Mouse (Mus musculus) cerebellum, postnatal 4 days (tissue): Measurements from ENCODE around the gene Cpd.

Source experiments
- DNase-seq, 2 experiments: peaks; one replicate each; pipeline ENCODE4 v3.0.0; 2022; ENCODE audit warnings: low spot score in 2 of 2, mixed read lengths in 1 of 2

Cpd gene

DNA sequence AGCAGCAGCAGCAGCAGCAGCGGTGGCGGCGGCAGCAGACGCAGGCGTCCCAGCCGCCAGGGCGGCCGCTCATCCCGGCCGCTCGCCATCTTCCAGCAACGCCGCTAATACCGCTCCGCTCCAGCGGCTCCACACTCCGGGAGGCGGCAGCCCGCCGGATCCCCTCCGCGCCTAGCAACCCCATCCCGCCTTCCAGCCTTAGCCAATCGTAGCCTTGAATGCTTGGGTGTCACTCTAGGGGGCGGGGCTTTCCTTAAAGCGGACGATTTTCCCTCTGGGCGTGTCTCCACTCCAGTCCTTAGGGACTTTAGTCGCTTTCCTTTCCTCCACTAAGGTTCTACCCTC, at the start of gene Cpd:
TSS of gene Cpd (minus strand) at position 141 of the 345 bp plus-strand sequence.
- peak; percentile 88 to 93 for DNase-seq

DNA sequence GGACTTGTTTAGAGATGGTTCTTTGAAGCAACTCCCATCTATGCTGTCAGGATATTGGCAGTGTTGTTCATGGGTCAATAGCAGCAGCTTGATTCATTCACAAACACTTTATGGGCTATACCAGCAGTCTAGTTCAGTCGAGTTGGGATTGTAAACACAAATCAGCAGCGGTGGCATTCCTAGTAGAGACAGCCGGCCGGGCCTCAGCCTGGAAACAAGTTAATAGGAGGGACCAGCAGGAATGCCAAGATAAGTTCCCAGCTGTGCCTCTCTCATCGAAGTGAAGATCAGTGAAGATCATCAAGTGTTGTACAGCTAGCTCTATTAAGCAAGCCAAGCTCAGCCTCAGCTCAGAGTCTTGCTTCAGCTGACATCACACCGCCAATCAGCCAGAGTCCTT, 49.5 kb upstream of the Cpd start:
- no peak for DNase-seq

DNA sequence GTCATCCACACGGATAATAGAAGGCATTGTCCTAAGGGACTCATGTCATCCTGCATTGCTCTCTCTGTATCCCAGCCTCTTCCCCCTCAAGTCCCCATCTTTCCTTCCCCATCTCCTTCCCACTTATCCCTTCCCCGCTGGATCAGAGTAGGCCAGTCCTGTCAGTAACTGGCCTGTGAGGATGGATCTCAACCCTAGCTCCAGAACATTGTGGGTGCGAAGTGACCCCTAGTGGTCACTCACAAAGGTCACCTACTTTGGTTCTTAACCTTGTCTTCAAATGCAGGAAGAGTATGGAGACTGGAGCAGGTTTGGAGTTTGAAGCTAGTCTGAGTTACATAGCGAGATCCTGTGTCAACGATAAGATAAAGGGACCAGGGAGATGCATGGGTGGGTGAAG, 47.4 kb upstream of the Cpd start:
- peak in 1 of 2 experiments; percentile 51 for DNase-seq

DNA sequence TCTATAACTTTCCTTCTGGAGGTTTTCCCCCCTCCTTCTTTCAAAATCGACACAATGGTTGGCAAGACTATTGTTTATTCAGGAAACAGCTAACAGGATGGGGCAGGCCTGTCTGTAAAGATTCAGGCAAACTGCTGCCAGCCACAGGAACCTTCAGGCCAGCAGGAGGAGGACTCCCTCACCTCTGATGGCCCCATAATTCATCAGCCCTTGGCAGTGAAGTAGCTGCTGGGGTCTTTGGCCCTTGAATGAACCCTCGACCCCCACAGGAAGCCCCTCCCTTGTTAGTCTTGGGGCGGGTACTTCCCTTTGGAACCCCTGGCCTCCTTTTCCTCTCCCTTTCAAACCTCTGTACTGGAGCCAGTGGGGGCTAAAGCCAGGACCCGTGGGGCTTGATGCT, 46.8 kb upstream of the Cpd start:
- DNase-seq = no peak

DNA sequence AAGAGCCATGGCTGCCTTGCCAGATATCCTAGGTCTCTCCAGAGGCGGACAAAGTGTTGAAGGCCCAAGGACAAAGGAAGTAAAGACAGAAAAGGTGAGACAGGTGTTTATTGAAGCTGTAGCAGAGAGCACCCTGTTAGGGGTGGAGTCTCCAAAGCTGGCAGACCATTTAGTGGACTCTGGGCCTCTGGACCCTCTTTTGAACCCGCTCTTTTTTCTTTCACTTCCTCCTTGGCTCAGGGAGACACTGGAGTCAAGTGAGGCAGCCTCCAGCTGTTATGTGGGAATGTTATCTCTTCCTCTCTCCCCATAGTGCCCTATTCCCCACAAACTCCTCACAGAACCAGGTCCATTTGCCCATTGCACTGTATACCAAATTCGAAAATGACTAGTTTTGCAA, 46.2 kb upstream of the Cpd start:
- DNase-seq = no peak

DNA sequence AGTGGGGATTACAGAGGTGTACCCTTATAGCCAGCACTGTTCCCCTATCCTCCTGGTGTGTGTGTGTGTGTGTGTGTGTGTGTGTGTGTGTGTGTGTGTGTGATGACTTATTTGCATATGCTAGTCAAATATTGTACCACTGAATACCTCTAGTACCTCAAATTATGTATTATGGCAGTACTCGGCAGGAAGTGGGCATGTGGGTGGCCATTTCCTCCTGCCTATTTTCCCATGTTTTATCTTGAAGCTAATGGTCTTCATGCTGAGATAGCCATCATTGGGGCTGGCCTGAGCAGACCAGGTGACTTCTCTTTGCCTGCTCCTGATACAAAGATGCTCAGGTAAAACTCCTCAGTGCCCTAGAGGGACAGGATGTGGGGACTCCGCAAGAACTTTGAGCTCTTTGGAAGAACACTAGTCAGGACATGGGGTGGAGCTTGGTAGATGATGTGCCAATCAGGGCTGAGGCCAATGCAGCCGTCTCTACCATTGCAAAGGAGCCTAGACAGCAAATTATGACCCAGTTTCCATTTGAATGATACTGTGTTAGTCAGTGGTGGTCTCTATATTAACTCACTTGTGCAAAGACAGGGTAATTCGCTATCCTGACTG, 45.0 kb upstream of the Cpd start:
- DNase-seq = no peak

DNA sequence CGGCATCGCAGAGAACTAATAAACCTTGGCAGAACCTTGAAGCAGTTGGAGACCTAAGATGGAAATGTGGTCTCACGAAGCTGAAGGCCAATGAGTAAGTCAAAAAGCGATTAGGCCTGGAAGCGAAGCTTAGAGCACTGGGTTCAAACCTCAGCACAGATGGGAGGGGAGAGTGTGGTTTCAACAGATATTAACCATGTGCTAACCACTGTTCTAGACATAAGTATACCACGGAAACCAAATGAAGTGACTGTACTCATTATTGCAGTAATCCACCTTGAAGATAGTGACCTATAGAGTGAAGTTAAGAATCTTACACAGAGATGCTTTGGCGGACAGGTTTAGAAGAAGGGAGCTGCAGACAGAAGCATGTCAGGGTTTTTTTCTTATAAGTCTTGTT, 44.4 kb upstream of the Cpd start:
- DNase-seq = no peak

DNA sequence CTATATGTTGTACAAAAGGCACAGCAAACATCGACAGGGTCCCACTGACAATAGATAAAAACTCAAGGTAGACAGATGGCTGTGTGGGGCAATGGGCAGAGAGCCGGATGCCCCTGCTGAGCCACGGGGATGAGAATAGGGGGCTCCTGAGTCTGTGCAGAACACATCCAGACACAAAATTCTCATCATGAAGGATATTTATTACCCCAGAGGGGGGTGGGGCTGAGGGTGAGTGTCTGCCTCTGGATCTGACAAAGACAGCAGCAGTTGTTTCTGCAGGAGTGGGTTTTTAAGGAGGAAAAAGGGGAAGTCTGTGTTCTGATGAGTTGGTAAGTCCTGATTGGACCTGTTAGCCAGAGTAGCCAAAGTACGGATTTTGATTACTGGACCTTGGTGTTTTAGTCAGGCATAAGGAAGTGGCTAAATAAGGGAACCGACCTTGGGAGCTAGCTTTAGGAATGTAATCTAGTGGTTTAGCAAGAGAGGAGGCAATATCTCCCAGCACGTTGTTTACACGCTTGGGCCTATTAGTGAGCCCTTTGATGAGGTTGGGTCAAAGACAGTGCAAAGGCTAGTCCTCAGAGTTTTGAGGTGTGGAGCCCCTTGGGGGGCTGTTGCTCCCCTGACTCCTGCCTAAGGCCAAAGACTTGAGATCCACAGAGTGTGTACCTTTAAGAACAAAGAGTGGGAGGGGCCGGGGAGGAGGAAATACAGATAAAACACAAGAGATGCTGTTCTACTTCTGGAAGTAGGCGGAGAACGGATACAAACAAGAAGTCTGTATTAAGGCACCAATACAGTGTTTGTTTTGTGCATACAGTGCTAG, 42.7 kb upstream of the Cpd start:
- DNase-seq = no peak

DNA sequence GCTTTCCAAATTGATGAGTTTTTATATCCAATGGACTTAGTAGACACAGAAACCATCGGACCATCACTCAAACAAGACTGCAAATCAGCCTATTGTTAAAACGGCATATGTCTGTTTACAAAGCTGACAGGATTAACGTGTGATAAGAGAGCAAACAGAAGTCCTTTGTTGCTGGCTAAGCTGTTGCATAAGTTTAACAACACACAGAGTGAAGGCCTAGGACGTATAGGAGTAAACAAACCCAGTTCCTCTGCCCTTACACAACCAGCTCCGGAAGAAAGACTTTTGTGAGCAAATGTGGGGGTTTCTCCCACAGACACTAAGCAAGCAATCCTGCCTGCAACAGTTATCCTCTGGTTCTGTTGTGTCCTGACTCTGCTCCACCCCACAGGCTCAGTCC, 37.6 kb upstream of the Cpd start:
- DNase-seq = no peak

DNA sequence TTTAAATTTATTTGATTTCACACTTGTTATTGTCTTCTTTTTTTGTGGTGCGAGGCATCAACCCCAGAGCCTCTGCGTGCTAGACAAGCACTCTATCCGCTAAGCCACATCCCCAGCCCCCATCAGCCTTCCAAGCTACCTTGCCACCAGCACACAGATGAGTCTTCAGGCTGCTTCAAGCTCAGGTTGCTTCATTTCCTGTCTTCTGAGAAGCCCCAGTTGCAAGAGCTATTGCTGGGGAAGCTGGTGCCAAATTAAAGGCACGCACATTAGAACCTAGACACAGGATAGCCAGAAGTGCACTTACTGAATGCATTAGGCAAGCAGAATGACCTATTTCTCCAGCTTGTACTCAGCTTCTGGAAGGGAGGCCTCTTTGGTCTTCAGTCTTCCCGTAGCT, 33.0 kb upstream of the Cpd start:
- no peak for DNase-seq

DNA sequence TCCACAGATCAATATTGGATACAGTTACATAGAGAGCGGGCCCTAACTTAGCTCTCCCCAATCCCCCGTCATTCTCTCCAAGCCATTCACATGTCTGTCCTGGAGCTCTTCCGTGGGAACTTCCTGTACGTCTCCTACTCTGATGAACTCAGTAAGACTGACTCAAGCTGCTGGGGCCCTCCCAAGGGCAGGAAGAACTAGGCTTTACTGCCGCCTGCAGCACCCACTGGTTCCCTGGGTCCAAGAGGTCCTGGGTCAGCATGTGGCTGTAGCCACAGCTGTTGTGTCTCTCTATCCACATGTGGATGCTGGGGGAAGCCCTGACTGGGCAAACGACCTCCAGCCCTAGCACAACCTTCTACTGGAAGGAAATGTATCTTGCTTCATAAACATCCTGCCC, 27.9 kb upstream of the Cpd start:
- no peak for DNase-seq

DNA sequence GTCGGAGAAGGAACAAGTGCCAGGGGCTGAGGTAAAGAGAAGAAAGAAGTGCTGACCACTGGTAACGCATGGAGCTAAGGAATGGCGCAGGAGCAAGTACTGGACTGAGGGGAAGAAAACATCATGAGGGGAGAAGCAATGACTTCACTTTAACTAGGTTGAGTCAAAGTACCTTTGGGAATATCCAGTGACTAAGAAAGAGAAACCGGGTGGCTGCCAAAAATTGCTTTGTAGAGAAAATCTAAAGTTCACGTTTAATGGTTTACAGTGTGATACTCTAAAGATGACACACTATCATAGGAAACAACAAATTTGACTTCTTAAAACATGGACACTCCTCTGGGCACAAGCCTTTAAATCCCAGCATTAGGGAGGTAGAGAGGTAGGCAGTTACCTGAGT, 27.0 kb upstream of the Cpd start:
- no peak for DNase-seq

DNA sequence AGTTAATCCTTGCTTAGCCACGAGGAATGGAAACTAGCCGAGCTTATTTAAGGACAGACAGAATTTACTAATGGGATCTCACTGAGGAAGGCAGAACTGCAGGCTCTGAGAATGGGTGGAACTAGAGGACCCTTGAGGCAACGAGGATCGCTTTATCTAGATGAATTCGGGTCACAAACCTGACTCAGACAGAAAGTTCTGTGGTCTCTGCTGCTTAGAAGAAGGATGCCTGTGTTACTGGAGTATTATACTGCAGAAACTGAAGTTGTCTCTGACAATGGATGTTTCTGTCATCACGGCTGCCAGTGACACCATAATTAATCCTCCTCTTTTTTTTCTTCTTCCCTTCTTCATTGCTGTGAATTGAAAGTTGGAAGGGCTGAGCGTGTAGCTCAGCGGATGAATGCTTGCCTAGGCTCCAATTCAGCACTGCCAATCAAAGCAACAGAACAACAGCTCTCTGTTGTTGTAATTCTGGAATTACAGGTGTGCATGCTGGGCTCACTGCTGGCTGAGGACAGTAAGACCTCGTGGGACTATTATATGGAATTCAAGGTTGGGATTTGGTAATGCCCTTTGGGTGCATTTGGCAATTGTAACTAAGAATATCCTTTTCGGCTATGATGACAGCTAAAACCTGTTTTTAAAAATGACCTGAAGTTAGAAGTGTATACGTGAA, 25.9 kb upstream of the Cpd start:
- no peak for DNase-seq

DNA sequence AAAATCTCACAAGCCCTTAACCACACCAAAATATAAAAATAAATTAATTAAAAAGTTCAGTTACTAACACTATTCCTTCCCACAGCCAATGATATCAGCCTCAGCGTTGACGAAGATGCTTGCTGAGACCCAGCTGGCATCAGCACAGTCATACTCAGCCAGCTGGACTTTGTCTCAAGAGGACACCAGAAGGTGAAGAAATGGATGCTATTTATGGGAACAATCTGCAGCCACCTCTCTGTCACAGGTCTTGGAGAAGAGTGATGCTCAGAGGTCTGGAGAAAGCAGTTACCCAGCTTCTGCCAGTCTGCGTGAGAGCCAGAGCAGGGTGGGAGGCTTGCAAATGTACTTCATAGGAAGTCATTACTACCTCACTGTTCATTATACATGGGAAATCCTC, 14.4 kb upstream of the Cpd start:
- DNase-seq = no peak

DNA sequence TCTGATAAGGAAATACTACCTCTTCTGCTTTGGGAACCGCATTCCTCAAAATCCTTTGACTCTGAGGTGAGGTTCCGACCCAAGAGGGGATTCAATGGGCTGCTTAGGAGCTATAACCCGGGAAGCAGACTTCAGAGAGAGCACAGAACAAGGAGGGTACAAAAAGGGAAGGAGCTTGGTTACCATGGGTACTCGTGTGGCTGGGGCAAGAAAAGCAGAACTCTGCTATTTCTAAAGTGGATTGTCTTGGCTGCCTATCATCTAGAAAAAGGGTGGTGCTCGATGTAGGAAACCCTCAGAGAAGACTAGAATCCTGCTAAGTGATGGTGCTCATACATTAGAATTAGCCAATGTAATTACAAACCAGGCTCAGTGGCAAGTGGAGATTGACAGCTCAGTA, 12.4 kb upstream of the Cpd start:
- no peak for DNase-seq

DNA sequence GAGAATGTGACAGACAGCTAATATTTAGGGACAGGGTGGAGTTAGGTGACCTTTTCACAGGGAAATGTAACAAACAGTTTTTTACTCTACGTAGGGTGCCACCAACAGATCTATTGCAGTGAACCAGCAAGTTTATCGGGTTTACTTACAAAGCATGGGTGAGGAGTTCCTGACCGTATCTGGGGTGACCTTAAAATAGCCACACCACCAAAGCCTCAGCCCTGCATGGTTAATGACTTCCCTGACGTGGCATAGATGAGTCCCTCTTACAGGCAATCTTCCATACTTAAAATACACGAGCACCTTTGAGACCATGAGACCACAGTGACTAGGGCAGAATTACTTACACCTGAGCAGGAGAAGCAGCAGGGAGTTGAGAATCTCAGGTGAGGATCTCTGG, 12.0 kb upstream of the Cpd start:
- DNase-seq = no peak

DNA sequence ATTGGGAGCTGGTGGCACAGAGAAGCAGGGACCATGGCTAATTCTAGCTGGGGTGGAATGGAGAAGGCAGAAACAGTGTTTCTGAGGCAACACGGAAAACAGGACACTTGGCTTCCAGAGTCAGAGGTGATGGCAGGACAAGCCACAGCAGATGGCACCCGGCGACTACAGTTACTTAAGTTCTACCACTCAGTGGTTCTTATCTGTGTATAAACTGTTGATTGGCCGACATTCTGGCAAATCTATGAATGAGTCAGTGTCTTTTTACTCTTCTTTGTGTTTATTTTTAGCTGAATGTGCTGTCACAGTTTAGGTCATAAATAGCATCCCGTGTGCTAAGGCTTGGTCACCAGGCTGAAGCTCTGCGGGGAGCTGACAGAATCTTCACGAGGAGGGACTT, 10.3 kb upstream of the Cpd start:
- no peak for DNase-seq

DNA sequence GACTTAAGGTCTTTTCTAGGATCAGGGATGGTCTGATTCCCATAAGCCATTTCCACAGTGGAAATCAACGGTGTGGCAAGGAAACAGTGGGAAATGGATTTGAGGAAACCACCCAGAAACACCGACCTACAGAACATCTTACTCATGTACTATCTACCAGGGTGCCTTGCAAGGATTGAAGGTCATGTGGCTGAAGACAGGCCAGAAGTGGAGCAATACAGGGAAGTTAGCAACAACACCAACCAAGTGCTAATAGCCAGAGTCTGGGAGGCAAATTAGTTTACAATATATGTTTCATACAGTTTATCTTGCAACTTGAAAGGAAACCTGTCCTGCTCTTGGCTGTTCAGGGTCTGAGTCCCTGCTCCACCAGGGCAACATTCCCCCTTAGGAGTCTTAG, 9.8 kb upstream of the Cpd start:
- DNase-seq = no peak

DNA sequence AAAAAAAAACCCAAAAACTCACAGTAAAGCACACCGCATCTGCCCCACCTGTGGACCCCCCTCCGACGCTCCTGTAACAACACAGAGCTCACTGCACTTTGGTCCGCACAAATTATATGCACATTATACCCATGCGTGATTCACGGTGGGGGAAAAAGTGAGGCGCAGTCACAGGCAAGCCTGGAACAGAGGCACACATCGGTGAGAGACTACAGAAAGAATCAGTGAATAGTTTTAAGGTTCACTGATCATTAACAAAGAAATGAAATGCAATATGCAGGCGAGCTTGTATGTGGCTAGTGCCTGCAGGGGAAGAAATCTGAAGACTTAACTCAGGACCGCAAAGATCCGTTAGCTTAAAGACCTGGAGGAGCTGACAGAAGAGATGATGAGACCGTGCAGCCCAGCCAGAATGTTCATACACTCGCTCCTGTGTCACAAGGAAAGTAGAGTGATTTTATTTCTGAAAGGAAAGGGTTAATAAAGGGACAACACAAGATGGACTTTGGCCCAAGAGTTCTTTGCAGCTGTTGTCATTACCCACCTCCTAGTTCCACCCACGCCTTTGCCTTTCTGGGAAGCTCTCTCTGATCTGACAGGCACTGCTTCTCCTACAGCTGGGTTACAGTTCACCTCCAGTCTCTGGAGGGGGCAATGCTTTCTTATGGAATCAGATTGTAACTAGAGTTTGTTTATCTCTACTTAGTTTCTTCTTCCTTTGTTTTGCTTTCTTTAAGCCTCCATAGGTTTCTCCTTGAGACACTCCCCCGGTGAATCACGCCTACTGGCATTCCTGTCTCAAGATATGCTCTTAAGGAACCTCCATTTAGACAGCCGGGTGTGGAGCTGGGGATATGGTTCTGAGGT, 7.9 kb upstream of the Cpd start:
- no peak for DNase-seq

DNA sequence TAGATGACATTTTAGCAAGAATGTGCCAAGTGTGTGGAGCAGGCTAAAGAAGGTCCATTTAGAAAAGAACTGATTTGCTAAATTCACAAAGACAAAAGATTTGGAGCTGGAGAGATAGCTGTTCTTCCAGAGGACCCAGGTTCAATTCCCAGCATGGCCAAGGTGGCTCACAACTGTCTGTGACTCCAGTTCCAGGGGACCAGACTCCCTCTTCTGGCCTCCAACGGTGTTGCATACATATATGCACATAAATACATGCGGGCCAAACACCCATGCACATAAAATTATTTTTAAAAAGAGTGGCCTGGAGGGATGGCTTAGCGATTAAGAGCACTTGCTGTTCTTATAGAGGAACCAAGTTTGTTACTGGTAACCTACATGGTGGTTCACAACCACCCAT, 4.7 kb upstream of the Cpd start:
- DNase-seq = no peak

DNA sequence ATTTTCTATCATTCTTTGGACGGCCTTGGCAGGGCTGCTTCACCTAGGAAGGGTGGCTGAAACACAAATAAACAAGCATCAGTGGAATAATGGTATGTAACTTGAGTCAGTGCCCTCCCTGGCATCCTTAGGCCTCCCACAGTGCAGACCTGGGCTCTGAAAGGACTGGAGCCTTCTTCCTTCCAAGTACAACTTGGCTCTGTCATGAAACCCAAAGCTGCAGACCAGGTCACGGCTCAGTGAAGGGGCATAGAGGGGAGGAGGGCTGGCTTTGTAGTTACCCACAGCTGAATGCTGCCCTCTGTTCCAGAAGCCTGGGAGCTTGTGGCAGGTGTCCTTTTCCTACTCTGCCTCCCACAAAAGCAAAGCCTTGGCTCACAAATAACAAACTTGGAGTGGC, 2.8 kb upstream of the Cpd start:
- DNase-seq = no peak

DNA sequence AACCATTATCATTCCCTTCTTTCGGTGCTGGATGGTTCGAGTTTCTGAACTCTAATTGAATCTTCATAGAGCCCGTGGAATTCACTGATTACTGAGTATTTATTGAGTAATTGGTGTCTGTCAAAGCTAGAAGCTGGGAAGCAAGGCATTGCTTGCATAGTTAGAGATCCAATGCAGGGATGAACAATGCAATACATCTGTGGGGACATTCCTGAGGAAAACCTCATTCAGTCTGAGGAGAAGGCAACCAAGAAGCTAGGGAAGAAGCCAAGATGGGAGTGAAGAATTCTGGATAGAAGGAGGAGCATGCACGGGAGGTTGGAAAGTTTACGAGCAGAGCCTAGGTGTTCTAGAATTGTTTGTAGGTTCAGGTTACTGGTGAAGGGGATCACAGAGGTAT, 1.3 kb upstream of the Cpd start:
- DNase-seq = no peak
